Mouse (Mus musculus) thymus, postnatal 0 days (tissue): ENCODE results near the gene Polr1e. TPM values are rescaled to one million over a fixed set of nuclear protein-coding genes. Genes with fewer than 3 reads are reported as not detected.
"Not testable (repeated sequence)": the region's sequence is repeated elsewhere in the genome, so short reads cannot be mapped to it uniquely, and the experiment has no call there.

Experiments
- DNase-seq: peaks from one replicate; pipeline ENCODE4 v3.0.0-alpha.2; 2015; ENCODE audit warnings: low spot score
- polyA plus RNA-seq: library from polyadenylated mRNA; unstranded; fragments of >200 nt; fragmentation: Nextera tagmentation; extraction: Ambion mirVana; gene quantifications from 2 replicates; pipeline ENCODE4 v1.2.1, GENCODE M21; 2015

Polr1e gene
- polyA plus RNA-seq, 1 experiment from 2014 or later, result 48.2 TPM

GRCm38 (mm10) chr4:45000001-45000400 is 18.4 kb upstream of the Polr1e start:
- DNase-seq, result no peak

DNA sequence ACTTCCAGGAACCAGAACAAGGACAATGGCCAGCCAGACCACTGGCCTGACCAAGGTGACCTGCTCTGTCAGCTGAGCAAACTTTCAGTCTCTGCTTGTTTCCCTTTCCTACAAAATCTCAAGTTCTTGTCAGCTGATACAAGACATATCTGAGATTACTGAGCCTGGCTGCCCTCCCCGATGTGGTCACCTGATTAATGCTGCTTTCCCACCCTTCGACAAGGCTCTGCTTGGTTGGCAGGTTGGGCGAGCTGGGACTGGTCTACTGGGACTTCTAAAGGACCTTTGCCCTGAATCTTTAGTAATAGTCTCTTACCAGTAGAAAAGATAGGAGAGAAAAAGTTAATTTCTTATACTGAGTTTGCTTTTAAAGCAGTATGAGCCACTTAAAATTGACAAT is 12.9 kb upstream of the Polr1e start:
- no peak for DNase-seq

GRCm38 (mm10) chr4:45010806-45011415 is 7.5 kb upstream of the Polr1e start:
- DNase-seq, result no peak

DNA sequence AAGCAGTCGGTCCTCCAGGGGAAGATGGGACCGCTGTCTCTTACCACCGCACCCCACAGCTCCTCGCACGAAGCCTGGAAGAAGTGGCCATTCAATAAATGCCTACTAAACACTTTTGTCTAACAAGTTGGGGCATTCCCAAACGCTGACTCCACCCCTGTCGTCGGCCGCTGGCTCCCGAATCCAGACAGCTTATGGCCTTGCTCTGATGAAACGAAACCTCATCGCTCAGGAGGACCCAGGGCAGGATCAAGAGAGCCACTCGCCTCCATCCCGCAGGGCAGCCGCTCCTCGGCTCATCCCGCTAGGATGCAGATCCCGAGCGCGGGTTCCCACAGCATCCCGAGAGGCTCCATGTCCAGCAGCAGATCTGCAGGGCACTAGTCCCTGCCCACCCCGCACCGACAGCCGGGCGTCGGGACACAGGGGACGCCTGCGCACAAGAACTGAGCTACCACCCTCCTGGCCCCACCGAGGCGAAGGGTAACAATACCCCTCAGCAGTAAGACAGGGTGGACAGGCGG is 6.7 kb upstream of the Polr1e start:
- DNase-seq, result no peak

DNA sequence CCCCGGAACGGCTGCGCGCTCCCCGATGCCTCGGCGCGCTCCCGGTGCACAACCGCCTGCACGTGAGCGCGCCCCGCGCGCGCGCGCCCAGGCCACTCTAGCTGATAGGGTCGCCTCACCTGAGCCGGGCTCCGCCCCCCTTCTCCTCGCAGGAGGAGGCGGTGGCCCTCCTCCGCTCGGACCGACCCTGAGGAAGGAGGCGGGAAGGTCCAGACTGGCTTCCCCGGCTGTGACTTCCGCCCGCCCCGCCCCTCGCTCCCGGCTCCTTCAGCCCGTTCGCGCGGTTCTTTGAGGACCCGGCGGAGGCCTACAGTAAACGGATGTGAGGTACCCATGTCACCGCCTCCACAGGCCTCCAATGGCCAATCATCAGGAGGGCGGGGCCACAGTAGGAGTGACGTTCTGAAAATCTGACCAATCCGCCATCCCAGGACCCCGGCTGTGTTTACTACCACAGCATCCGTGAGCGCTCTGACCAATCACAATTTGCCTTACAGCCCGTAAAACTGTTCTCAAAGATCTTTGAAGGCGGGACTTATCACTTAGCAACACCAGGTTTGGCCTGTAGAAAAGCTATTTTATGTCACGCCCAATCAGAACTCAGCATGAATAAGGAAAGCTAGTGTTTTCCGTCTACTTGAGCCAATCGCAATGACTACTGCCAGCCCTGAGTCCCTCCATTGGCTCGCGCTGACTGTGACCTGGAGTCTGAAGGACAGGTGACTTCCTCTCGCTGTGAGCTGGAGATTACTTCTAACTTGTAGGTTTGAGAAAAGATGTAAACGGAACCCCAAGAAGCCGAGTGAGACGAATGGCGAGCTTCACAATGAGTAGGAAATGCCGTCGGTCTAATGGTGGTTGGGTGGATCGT is 6.0 kb upstream of the Polr1e start, which contains the start of gene Zbtb5:
TSS of gene Zbtb5 (minus strand) at position 308 of the 871 bp plus-strand sequence.
- DNase-seq, result peak; percentile 100

GRCm38 (mm10) chr4:45013031-45013431 is 5.4 kb upstream of the Polr1e start:
- DNase-seq, result no peak

DNA sequence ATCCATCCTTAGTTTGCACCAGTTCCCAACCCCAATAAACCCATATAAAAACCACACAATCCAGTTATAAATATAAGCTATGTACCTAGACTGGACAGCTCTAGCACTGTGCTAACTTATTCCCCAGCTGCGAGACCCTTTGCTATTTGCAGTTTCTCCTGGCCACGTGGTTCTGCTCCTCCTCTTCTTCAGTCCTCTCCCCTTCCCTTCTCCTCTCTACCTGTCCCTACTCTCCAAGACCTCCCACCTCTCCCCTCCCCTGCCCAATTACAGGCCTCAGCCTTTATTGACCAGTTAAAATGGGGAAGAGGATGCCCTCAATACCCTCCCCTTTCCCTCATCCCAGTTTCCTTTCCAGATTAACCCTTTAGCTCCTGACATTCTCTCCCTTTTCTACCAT is 4.8 kb upstream of the Polr1e start:
- DNase-seq, result no peak

- DNase-seq, result peak; percentile 62
Observed at GRCm38 (mm10) chr4:45015615-45016014, 2.8 kb upstream of the Polr1e start.

- no peak for DNase-seq
Observed at GRCm38 (mm10) chr4:45019009-45019408, 626 bp downstream of the Polr1e start.

DNA sequence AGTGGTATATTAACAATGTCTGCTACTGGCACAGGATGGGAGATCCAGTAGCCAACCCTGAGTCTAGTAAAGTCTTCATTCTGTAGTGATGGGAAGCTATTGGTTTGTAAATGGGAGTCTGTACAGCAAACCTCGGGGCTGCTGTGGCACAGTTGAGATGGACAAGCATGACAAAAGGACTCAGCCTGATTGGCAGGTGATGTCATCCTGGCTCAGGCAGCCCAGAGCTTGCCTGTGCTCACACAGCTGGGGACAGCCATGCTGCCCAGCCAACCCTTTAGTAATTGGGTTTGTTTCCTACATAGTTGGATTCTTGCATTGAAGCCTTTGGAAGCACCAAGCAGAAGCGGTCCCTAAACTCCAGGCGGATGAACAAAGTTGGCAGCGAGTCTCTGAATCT is 8.1 kb downstream of the Polr1e start:
- DNase-seq, result no peak

GRCm38 (mm10) chr4:45032586-45032985 is 14.2 kb downstream of the Polr1e start:
- DNase-seq, result no peak

- no peak for DNase-seq
Observed at GRCm38 (mm10) chr4:45034693-45035628, 16.6 kb downstream of the Polr1e start.

DNA sequence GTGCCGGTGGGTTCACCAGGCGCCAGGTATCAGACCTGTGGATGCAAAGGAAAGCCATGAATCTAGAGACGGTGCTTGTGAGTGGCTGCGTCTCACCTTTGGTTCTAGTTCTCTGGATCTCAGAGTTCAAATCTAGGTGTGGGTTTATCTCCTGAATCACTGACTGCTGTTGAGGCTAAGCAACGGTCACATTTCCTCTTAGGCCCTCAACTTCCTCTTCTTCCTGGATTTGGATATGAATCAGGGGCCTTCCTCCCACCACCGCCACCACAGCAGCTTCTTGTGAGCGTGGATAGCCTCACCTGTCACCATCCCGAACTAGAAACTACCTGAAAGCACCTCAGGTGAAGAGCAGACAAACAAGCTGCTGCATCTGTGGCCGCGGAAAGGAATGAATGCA is 17.7 kb downstream of the Polr1e start:
- DNase-seq, result no peak

GRCm38 (mm10) chr4:45036571-45036970 is 18.2 kb downstream of the Polr1e start:
- no peak for DNase-seq

DNA sequence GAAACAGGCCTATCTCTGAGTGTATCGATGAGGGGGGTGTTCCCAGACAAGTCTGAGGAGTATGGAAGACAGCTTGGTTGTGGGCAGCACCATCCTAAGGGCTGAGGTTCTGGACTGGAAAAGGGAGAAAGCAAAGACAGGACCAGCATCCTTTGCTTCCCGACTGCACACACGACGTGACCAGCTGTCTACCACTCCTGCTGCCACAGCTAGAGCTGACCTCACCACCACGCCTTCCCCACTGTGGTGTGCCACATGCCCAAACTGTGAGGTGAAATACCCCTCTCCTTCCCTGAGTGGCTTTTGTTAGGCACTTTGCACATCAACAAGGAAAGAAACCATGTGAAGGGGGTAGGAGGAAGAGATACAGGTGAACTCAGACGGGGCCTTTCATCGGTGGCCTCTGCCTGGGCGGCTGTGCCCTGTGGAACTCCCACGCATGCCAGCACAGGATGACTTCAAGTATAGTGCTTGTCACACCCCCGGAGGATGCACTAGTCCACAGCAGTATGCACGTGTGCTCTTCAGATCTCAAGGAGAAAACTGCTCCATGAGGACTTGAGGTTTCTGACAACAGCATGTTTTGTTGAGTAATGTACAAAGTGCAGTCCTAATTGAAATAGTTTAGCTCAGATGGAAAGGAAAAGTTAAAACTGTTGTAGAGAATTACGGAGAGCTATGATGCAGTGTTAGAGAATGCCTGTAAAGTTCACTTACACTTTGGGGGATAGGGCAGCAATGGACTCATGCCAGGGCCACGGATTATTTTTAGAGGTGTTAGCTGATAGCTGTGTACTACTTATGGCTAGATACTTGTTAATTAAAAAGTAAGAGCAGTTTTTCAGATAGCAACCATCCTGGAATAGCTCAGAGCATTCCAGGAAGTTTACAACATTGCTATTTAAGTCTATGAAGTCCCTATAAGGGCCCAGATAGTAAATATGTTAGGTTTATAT is 19.4 kb downstream of the Polr1e start:
- DNase-seq, result no peak

GRCm38 (mm10) chr4:45038879-45039278 is 20.5 kb downstream of the Polr1e start:
- DNase-seq, result not testable (repeated sequence)

- not testable (repeated sequence) for DNase-seq
Observed at GRCm38 (mm10) chr4:45039546-45039945, 21.2 kb downstream of the Polr1e start.

DNA sequence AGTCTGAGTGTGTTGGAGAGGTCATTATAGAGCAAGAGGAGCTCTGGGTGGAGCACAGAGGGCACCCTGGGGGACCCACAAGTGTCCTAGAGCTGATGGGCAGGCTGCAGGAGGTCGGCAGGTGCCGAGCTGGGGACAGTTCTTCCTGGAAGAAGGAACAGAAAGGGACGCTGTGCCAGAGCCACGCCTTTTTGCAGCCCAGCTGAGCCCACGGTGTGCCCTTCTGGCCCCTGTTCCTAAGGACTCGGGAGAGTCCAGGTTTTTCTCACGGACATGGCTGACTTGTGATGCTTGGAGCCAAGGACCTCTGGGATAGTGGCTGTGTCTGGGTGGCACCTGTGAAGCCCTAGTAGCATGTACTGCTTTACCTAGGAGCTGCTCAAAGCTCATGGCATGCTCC is 22.4 kb downstream of the Polr1e start:
- DNase-seq, result no peak

GRCm38 (mm10) chr4:45046679-45047078 is 28.3 kb downstream of the Polr1e start:
- no peak for DNase-seq

GRCm38 (mm10) chr4:45047286-45047887 is 29.0 kb downstream of the Polr1e start:
- no peak for DNase-seq
